Mouse (Mus musculus): ENCODE measurements around the gene Atm.

The Atm gene

DNA sequence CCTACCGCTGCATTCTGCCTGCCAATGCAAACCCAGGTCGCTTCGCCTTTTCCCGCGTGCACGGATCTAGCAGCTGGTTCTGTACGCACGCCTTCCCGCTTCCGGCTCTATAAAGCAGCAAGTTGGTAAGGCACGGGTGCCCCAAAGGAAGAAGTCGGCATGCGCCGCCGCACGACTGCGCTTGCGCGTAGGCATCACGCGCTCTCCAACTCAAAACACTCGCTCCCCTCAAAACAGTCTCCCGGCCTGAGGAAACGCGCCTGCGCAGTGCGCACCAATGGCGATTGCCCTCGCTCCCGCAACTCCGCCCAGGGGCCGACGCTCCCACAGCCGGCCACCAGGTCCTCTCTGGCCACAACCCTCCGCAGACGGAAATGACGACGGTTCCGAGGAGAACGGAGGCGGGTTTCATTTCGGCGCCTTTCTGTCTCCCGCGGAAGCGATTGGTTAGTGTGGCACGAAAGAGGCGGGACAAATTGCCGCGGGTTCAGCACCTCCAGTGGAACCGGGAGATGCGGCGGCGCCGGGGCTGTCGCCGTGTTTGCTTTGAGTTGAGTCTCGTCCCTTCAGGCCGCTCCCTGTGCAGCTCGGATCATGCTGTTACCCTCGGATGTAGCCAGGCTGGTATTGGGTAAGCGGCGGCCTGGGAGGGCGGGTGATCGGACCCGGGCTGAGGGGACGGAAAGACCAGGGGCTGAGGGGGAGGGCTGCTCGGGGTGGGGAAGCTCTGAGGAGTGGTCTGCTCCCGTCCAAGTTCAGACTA lies at the start of gene Atm, which contains the start of gene Npat:
TSS of gene Atm (minus strand) at position 183 of the 763 bp plus-strand sequence.
TSS of gene Npat (plus strand) at position 490 of the 763 bp plus-strand sequence.
- DNase-seq: peak; percentile 99

DNA sequence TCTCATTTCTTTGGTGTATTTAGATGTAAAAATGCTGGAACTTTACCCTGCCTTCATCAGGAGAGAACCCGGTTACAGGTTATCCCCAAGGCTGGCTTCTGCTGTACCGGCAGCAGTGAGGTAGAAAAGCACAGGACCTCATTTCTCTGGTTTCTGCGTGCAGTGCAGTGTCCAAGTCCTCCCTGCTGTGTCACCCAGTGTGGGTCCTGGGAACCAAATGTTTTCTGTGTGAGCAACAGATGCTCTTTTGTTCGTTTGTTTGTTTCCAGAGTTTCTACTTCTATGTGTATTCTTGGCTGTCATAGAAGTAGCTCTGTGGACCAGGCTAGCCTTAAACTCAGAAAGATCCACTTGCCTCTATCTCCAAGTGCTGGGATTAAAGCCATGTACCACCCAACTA lies 45.3 kb upstream of the Atm start:
- DNase-seq: no peak

DNA sequence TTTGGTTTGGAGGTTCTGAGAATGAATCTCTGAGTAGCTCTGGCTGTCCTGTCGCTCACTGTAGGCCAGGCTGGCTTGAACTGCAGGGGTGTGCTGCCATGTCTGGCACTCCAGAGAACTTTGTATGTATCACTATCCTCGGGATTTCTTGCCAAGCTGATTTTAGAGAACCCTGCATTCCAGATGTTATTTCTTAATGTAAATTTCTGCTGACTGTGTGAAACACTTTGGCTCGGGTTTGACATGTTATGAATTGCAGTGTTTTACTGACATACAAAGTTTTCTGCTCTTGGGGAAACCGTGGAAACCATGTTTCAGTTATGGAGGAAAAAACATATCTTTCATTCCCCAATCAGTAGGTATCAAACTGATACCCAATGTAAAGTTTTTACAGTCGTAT lies 39.2 kb upstream of the Atm start:
- DNase-seq: no peak

DNA sequence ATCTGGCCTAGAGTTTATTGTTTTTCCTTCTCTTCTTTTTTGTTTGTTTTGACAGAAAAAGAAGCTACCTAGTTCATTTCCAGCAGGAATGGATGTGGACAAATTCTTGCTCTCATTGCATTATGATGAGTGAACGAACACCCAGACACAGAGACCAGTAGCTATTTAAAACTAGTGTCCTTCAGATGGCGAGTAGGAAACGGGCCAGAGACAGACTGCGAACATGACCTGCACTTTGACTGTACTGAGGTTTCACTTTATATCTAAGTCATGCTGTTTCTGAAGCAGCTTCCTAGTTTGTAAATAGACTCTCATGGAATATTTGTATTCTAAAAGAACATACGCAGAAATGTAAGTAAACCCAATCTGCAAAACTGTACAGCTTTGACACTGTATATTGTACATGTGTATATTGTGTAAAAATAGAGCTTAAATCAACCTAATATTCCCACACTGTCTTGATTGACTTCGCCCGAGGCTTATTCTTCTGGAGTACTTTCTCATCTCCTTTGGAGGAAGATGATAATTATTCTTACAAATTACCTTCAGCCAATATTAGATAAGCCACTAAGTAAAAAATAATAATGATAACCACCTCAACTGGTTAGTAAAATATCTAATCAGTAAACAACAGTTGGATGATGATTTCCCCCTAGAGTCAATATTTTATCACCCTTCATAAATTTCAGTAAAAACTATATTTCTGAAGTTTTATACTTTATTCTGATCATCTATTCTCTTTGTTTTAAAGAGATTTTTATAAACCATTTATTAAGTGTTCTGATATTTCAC lies 36.2 kb upstream of the Atm start:
- no peak for DNase-seq

DNA sequence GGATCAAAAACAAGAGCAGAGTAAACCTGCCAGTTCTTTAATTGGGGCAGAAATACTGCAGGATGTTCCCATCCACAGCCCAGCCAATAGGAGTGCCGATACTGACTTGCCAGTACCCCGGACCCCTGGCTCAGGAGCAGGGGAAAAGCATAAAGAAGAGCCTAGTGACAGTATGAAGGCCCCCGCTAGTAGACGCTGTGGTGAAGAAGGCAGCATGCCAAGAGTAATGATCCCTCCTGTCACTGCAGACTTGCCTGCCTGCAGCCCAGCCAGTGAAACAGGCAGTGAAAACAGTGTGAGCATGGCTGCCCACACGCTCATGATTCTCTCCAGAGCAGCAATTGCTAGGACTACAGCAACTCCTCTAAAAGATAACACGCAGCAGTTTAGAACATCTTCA lies 34.1 kb upstream of the Atm start:
- DNase-seq: no peak

DNA sequence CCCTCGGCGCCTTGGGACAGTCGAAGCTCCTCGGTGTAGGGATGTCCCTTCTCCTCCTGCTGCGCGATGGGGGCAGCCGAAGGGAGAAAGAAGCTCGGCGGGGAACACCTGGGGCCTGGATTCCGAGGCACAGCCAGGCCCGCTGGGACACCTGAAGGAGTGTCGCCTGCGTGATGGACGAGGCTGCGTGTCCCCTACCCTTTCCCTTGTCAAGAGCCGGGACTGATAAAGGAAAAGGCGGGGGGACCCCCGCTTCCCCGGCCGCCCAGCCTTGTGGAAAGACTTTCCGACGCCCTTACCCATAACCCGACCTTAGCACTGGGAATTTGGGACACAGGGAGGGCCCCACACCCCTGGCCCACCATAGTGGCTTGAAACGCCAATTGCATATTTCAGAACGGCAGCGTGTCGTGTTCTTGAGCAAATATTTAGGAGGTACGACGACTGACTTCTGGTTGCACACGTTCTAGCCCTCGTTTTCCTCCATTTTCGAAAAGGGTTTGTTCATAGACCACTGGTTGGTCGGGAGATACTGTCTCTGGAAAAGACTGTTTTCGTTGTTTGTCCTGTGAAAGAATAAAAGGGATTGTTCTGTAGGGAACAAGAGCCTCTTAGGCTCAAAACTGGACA lies 911 bp upstream of the Atm start:
- DNase-seq: peak; percentile 22

DNA sequence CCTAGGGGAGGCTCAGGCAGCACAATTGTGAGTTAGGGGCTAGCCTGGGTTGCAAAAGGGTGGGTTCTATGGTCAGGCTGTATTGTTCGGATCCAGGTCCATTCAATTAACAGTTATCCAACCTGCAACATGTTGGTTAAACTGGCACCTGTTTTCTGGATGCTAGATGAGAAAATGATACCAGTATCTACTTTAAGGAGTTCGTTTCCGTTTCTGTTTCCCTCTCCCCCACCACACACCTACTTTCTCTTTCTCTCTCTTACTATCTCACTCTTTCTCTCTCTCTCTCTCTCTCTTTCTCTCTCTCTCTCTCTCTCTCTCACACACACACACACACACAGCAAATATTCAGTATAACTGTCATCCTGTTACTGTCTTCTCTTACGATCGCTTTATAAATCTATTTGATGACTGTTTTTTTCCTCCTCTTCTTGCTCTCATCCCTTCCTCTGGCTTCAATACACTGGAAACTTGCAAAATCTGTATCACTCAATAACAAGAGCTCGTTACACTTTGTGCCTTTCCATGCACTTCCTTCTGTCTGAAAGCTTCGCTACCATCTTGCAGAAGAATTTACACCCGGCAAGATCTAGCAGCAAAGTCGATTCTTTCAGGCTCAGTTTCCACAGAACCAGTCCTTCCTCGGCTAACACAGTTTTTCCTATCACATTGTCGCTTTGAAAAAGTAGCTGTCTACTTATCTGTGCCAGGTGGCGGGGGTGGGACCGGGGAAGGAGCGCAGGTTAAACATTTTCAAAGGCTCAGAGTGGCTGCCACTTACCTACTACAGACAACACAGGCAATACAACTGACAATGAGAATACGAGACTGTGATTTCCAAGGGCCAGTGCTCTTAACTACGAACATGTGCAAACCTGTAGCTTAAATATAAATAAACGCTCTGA lies 872 bp downstream of the Atm start:
- DNase-seq: peak; percentile 46

DNA sequence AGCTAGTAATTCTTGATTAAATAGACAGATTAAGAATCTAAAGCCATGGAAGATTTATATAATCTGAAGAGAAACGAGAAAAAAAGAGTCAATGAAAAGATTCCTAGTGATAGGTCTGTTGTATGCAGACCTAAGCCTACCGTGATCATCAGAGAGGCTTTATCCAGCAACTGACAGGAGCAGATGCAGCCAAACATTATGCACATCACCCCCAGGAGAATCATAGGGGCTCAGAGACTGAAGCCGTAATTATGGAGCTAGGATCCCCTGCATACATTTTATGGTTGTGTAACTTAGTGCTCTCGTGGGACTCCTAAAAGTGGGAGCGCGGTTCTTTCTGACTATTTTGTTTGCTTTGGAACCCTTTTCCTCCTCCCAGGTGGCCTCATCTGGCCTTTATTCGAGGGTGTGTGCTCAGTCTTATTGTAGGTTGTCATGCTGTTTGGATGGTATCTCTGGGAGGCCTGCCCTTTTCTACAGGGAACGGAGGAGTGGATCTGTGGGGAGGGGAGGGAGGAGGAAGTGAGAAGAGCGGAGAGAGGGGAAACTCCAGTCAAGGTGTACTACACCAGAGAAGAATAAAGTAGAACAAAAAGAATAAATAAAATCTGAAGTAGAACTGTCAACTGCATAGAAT lies 19.0 kb downstream of the Atm start:
- DNase-seq: no peak

DNA sequence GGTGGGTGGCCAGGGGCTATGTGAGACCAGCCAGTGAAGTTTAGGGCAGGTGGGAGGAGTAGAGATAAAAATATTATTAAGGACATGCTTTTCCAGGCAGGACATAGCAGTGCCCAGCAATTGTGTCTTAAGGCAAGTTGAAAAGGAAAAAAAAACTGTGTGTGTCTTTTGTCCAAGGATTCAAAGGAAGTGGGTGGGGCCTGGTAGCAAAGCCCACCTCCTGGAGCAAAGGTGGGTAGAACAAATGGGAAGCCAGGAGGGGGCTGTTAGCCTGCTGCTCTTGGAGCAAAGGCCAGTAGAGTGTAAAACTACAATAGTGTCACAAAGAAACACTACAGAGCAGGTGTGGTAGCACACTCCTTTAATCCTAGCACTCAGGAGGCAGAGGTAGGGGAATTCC lies 22.4 kb downstream of the Atm start:
- DNase-seq: no peak

DNA sequence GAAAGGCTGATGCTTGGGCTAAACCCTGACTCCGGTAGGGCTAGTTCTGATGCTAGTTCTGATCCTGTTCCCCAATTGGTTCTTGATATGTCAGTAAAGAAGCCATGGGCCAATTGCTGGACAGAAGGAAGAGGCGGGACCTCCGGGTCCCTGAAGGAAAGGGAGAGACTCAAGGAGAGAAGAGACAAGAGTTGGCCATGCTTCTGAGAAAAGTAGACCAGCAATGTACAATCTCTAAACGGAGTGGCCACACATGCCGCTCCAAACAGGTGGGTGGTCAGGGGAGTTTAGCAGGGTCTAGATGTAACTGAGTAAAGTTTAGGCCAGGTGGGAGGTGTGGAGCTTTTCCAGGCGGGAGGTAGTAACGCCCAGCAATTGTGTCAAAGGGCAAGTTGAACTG lies 28.5 kb downstream of the Atm start:
- DNase-seq: peak; percentile 9

DNA sequence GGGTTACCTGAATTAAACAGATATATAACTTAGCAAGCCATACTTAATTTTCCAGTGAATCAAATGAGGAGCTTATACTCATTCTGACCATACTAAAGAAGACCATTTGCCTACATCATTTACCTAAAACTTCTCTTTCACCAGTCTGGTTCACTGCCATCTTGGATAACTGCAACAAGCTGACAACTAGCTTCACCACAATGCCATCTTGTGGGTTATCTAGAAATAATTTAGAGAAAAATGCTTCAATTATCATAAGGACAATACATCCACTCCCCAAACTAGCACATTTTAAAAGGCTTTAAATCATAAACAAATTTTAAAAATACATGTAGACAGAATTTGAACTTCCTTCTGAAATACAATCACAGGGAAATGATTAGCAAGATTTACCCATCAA lies 50.7 kb downstream of the Atm start:
- no peak for DNase-seq

DNA sequence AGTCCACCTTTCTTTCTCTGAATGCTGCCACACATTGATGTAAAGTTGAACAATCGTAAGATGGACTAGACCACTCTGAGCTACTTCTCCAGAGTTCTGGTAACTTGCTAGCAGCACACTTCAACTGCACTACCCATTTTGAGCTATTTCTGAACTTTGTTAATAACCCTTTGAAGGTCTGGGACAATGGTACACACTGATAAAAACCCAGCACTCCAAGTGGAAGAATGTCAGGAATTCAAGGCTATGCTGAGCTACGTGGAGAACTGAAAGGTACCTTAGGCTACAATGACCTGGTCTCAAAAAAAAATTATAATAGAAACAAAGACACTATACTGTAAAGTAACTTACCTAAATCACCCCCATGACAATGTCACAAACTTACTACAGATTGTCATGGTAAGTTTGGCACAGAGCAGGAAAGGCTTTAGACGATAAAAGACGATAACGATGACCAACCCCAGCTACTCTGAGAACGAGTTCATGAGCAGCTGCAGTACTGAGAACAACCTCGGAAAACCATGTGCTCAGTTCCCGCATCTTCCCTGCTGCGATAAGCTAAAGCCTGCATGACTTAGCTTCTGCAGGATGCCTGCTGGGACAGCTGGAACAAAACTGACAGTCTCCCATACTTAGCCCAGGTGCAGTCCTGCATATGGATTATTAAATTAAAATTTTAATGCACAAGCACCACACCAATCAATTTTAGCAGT lies 63.6 kb downstream of the Atm start:
- DNase-seq: no peak

DNA sequence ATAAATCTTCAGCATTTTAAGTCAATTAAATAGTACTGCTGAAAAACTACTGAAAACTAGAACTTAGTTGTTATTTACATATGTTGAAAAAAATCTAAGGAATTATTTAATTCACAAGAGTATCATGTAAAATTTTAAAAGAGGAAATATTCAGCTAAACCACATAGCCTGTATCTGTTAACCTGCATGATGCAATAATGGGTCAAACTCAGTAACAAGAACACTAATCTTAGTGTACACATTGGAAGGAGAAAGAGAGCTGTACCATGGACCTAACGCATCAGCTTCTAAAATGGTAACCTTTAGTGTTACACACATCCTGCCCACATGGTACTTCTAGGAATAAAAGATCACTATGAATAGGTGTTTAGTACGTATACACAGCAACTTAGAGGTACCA lies 84.5 kb downstream of the Atm start:
- no peak for DNase-seq

DNA sequence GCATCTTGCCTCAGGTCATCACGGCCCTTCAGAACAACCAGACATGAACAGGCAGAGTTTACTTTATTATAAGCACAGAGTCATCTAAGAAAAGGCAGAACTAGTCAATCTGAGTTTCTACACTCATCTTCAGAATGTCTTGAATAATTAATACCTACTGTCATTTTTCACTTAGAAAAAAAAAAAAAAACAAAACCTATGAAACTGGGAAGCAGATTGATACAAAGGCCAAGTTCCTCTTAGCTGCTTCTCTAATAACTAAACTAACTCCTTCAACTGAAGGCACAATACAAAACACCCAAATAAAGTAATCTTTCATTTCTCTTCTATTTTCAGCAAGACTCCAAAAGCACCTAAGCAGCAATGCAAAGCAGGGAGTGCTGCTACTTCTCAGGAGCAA lies 85.9 kb downstream of the Atm start:
- DNase-seq: no peak

DNA sequence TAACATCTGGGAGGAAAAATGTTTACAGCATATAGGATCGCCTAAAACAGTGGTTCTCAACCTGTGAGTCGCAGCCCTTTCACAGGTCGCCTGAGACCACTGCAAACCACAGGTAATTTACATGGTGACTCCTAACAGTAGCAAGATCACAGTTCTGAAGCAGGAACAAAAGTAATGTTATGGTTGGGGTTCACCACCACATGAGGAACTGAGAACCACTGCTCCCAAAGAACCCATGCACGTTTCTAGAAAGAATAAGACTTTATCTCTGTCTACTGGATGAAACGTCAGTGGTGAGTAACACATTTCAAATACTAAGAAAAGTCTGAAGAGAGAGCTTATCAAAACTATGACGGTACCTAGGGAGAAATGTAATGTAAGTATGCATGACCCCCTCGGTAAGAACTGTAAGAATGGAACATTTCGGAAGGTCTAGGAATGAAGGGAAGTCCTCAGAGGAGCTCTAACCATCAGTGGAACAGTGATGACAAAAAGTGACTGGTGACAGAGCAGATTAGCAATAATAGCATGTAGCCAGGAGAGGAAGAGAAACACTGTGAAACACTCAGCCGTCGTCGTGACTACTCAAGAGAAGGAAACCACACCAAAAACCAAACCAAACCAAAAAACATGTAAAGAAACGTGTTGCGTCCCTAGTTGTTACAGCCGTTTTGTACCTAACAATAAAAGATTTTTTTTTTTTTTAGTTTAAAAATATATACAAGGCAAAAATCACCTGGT lies 100.5 kb downstream of the Atm start:
- no peak for DNase-seq

DNA sequence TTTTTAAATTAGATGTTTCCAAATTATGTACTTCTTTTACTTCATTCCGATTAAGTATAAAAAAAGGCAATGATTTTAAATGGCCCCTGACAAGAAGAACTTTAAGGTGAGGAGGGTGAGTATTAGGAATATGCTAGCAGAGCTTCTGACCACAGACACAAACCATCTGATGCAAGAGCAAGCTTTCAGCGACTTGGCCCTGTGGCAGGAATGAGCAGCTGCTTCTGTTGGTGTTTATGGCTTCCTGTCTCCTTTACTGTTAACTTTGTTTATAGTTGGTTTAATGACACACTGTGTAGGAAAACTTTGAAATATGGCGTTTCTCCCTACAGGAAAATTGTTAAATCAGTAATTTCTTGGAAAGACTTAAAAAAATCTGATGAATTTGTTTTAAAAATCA lies 108.9 kb downstream of the Atm start:
- DNase-seq: no peak

DNA sequence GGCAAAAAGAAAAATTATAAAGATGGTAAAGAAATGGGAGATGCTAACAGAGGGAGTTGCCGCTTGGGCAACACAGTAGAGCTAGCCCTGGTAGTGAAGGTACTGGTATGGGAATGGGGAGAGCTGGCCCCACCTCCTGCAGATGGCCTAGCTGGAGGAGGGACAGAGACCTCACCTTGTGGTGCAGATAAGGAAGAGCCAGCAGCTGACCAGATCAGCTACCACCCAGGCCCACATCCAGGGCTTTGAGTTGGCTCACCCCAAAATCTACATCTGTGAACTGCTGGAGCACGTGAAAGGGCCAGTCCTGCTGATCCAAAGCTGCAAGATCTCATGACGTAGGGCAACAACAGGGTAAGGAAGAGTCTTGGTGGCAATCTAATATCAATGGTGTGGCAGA lies 109.8 kb downstream of the Atm start:
- no peak for DNase-seq

DNA sequence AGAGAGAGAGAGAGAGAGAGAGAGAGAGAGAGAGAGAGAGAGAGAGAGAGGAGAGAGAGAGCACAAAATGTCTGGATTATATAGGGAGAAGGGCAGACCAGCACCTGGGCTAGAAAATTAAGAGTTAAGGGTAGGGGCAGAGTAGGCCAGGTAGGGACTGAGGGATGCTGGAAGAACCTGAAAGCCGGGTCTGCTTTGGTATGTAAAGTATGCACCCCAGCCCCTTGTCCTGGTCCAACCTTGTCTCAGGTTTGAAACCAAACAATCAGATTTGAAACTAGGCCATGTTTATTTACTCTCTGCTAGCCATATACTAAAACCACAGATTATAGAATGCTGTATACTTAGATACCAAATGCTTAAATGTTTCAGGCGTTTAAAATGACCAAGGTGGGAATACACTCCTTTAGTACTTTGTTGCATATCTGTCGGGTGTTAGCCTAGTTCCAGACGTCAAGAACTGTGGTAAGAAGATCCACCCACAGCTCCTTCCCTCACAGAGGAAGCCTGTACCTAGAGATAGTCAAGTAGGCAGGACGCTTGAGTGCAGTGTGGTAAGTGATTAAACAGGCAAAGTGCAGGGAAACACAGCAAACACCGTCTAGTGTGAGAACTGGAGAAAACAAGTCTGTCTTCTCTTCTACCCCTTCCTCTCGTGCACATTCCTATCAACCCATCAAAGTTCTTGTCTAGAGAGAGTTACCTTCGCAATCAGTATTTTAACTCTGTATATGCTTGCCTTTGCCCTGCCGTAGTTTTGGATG lies 114.2 kb downstream of the Atm start:
- no peak for DNase-seq

DNA sequence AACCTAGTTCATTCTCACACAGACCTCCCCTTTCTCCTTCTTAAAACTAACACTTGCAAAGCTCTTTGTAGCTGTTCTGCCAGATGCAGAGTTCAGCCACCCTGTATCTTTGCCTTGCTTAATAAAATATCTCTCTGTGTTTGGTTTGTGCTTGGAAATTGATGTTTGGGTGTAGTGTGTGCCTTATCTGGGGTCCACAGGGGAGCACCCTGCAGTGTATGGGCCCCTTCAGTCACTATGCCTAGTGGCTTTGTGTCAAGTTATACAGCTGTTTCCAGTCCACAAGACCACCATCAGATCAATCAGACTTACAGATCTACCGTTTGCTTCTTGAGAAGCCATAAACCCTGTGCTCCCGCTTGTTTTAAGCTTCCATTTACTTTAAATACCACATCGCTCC lies 127.1 kb downstream of the Atm start:
- no peak for DNase-seq

DNA sequence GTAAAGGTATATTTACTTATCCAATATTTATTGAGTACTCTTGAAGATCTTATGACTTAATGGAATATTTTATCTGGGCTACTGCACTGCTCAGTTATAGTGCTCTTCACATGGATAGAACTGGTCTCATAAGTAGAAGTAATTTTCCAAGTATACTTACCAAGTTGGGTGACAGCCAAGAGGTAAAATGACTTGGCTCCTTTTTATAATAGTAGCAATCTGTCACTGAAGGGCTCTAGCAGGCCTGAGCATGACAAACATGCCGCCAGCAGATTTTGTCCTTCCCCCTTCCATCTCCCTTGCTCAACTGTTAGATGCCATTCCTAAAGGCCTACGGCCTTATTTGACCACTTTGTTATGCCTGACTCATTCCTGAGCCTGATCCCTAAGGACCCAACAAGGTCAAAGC lies 127.6 kb downstream of the Atm start:
- peak; percentile 45 for DNase-seq
